Mouse (Mus musculus): Measurements from ENCODE around the gene Cd19. TPM values are rescaled to one million over a fixed set of nuclear protein-coding genes. Genes with fewer than 3 reads are reported as not detected.

The Cd19 gene
- 0.12 TPM for polyA plus RNA-seq (2017; shearing (Covaris generic))

GRCm38 (mm10) chr7:126414725-126415124 is at the start of gene Cd19:
Gene Cd19, minus strand, starts transcription at chr7:126414889.

DNA sequence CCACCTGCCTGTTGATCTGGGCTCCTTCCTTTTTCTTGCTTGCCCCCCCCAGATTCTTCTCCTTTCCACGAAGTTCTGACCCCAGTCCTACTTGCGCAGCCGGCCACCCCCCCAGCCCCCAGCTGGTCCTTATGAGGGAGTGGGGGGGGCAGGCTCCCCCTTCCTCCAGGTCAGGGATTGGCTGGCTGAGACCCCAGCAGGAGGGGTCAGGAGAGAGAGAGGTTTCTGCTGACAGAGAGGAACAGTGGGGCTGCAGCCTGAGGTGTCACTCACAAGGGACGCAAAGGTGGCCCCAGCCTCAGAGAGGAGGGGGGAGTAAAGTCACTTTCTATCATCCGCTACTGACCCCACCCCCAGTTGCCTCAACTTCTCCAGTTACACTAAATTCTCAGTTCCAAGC is 48.3 kb upstream of the Cd19 start, which contains the start of gene Atp2a1:
Gene Atp2a1 (minus strand): TSS at position 105 of the 400 bp plus-strand sequence.

DNA sequence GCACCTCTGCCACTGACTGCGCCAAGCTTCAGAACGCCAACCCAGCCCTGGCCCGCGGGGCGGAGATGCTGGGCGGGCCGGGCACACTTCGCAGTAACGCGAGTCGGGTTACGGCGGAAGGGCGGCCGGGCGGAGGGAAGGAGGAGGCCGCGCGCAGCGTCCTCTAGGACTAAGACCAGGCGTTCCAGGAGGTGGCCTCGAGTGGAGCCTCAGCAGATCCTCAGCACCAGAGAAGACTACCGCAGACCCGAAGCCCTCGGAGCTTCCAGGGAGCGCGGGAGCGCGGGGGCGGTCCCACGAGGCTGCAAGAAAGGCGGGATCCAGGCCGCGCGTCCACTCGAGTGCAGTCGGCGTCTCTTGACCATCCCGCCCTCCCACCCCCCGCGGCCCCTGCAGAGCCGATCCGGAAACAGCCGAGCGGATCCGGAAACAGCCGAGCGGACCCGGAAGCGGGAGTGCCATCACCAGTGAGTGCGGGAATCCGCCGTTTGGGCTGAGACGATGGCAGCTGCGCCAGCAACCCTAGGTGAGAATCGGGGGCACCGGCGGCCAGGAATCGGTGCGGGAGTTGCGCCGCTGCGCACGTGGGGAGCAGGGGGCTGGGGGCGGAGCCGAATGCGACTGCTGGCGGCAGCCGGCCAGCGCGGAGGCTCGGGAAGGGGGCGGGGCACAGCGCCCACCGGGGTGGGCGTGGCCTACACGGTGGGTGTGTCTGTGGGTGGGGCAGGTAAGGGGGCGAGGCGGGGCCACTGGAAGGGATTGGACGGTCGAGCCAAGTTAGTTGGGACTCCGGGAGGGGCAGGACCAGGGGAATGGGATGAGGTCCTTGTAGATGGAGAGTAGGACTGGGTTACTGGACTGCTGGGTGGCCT is 14.2 kb upstream of the Cd19 start, which contains the start of gene Rabep2:
Gene Rabep2 (plus strand): TSS at position 129 of the 872 bp plus-strand sequence.

DNA sequence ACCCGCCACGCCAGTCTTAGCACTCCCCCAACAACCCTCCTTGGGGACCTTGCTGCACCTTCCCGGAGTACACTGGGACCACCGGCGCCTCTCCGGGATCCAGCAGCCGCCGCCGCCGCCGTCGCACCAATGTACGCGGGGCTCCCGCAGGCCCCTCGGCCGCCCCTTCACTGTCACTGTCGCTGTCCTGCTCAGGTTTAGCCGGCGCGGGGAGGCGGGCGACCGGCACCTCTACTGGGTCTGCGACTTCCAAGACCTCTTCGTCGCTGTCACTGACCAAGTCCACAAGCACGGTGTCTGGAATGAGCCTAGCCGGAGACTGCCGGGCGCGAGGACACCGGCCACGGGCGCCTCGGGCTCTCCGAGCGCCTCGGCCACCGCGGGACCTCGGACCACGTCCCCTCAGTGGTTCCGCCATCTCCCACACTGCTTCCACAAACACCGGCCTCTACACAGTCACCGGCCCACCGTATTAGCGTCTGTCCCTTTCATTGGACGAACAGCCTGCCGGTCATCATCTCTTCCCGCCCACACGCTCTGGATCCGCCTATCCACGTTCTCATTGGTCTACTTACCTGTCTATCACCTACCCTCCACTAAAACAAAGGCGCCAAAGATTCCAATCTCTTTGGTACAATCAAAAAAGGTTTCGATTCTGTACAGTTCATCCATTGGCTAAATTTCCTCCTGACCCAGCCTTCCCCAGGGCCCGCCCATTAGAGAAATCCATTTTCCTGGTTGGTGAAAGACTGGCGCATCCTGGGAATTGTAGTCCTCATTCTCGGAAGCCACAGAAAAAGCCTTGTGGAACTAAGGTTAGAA is 18.2 kb downstream of the Cd19 start, which contains the start of gene Nfatc2ip:
Gene Nfatc2ip (minus strand): TSS at position 440 of the 822 bp plus-strand sequence.

DNA sequence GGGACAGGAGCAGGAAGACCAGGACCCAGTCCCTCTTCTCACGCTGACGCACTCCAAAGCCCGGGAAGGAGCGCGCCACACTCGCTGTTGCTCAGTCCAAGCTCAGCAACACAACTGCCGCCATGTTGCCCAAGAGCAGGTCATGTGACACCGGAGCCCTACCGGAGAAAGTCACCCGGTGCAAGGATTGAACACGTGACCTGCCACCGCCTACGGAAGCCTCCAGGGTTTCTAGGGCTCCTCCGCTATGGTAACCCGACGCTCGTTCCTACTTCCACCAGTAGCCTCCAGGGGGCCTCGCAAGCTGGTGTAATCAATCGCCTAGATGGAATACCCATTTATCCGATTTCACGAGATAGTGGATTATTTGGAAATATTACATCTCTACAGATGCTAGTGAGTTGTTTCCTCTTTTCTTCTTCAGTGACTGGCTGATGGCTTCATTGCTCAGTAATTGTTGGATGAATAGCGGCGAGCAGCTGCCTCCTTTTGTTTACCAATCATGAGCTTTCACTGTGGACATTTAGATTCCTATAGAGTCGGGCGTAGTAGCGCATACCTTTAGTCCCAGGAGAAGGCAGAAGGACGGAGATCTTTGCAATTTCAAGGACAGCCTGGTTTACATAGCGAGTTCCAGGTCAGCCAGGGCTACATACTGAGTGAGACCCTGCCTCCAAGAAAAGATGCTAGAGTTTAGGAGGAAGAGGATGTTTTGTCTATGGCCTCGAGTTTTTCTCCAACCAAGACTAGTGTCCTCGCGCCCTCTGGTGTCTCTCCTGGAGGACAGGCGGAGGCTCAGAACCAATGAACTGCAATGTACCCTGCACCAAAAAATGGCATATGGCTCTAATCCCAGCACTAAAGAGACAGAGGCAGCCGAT is 37.2 kb downstream of the Cd19 start, which contains the start of gene Spns1:
Gene Spns1 (minus strand): TSS at position 173 of the 881 bp plus-strand sequence.

GRCm38 (mm10) chr7:126369393-126369792 is 45.3 kb downstream of the Cd19 start, which contains the start of gene Lat:
Gene Lat, minus strand, starts transcription at chr7:126369570.

Other genes starting within 250 kb of the Cd19 start
- gene Xpo6, start 214.4 kb downstream of the Cd19 start, polyA plus RNA-seq (2017; shearing (Covaris generic)) = 132 TPM
- 26.4 TPM for gene Sbk1, start 142.3 kb downstream of the Cd19 start, polyA plus RNA-seq (2017; shearing (Covaris generic))
- gene Lat, start 45.3 kb downstream of the Cd19 start, polyA plus RNA-seq (2017; shearing (Covaris generic)) = 662 TPM
- 41.4 TPM for gene Spns1, start 37.4 kb downstream of the Cd19 start, polyA plus RNA-seq (2017; shearing (Covaris generic))
- gene Nfatc2ip, start 18.2 kb downstream of the Cd19 start, polyA plus RNA-seq (2017; shearing (Covaris generic)) = 3.8 TPM
- 48.7 TPM for gene Rabep2, start 13.9 kb upstream of the Cd19 start, polyA plus RNA-seq (2017; shearing (Covaris generic))
- not detected for gene Atp2a1, start 48.2 kb upstream of the Cd19 start, polyA plus RNA-seq (2017; shearing (Covaris generic))
- 49.8 TPM for gene Sh2b1, start 60.5 kb upstream of the Cd19 start, polyA plus RNA-seq (2017; shearing (Covaris generic))
- gene Tufm, start 72.5 kb upstream of the Cd19 start, polyA plus RNA-seq (2017; shearing (Covaris generic)) = 98.5 TPM
- gene Atxn2l, start 88.5 kb upstream of the Cd19 start, polyA plus RNA-seq (2017; shearing (Covaris generic)) = 106 TPM
- 159 TPM for gene Eif3c, start 151.5 kb upstream of the Cd19 start, polyA plus RNA-seq (2017; shearing (Covaris generic))
- 7.1 TPM for gene Apobr, start 170.1 kb upstream of the Cd19 start, polyA plus RNA-seq (2017; shearing (Covaris generic))
- gene Cln3, start 170.9 kb upstream of the Cd19 start, polyA plus RNA-seq (2017; shearing (Covaris generic)) = 105 TPM
- gene Il27, start 180.1 kb upstream of the Cd19 start, polyA plus RNA-seq (2017; shearing (Covaris generic)) = not detected
- gene Nupr1, start 216.0 kb upstream of the Cd19 start, polyA plus RNA-seq (2017; shearing (Covaris generic)) = 1.8 TPM
- gene Sgf29, start 234.4 kb upstream of the Cd19 start, polyA plus RNA-seq (2017; shearing (Covaris generic)) = 79.6 TPM